Mouse (Mus musculus) embryonic facial prominence, embryonic 14.5 days (tissue): ENCODE measurements around the gene Zfp260. TPM values are rescaled to one million over a fixed set of nuclear protein-coding genes. Genes with fewer than 3 reads are reported as not detected.
"Not testable (repeated sequence)": the region's sequence is repeated elsewhere in the genome, so short reads cannot be mapped to it uniquely, and the experiment has no call there.

Experiments
- ATAC-seq: fragments of 200-750 bp; cut with Nextera tagmentation; 2 replicates; pipeline ENCODE4 v1.8.0; 2017; ENCODE audit warnings: low read depth, moderate number of reproducible peaks, moderate TSS enrichment
- DNase-seq: peaks from one replicate; pipeline ENCODE4 v3.0.0-alpha.2; 2015; ENCODE audit warnings: low spot score
- H3K27ac ChIP-seq: fragments of 300-500 bp; sonication (generic); replicated peaks from 2 replicates; pipeline ENCODE4 v1.5.1; 2014; ENCODE audit warnings: low read depth, mild to moderate bottlenecking, low read length, moderate library complexity
- H3K27me3 ChIP-seq: fragments of 300-500 bp; sonication (generic); replicated peaks from 2 replicates; pipeline ENCODE4 v1.6.1; 2014; ENCODE audit warnings: low read length; ENCODE audit not compliant: control insufficient read depth, insufficient read depth
- H3K36me3 ChIP-seq: fragments of 300-500 bp; sonication (generic); 2 replicates; pipeline ENCODE4 v1.6.1; 2014; ENCODE audit warnings: low read length, mixed read lengths; ENCODE audit not compliant: control insufficient read depth, insufficient read depth
- H3K4me1 ChIP-seq: fragments of 300-500 bp; sonication (generic); 2 replicates; pipeline ENCODE4 v1.6.1; 2014; ENCODE audit warnings: antibody characterized with exemption, low read length; ENCODE audit not compliant: control insufficient read depth, insufficient read depth
- H3K4me2 ChIP-seq: fragments of 300-500 bp; sonication (generic); 2 replicates; pipeline ENCODE4 v1.6.1; 2014; ENCODE audit warnings: low read depth, mild to moderate bottlenecking, low read length, moderate library complexity, mixed read lengths
- H3K4me3 ChIP-seq: fragments of 300-500 bp; sonication (generic); 2 replicates; pipeline ENCODE4 v1.5.1; 2014; ENCODE audit warnings: low read depth, mild to moderate bottlenecking, low read length
- H3K9ac ChIP-seq: fragments of 300-500 bp; sonication (generic); 2 replicates; pipeline ENCODE4 v1.6.1; 2014; ENCODE audit warnings: low read depth, mild to moderate bottlenecking, low read length, moderate library complexity, mixed read lengths
- H3K9me3 ChIP-seq: fragments of 300-500 bp; sonication (generic); 2 replicates; pipeline ENCODE4 v1.6.1; 2016; ENCODE audit warnings: low read length; ENCODE audit not compliant: control insufficient read depth
- WGBS: fragments of 180-500 bp; shearing (Covaris S2); extraction: QIAGEN DNeasy Blood & Tissue Kit; methylation state at CpG from one replicate; pipeline ENCODE4 v1.1.7; 2014; 5-methylcytosine and 5-hydroxymethylcytosine counted together
- polyA plus RNA-seq: library from polyadenylated mRNA; unstranded; fragments of >200 nt; fragmentation: Nextera tagmentation; extraction: Ambion mirVana; gene quantifications from 2 replicates; pipeline ENCODE4 v1.2.1, GENCODE M21; 2014

Gene Zfp260
- polyA plus RNA-seq, 1 experiment from 2014 or later = 136 TPM

DNA sequence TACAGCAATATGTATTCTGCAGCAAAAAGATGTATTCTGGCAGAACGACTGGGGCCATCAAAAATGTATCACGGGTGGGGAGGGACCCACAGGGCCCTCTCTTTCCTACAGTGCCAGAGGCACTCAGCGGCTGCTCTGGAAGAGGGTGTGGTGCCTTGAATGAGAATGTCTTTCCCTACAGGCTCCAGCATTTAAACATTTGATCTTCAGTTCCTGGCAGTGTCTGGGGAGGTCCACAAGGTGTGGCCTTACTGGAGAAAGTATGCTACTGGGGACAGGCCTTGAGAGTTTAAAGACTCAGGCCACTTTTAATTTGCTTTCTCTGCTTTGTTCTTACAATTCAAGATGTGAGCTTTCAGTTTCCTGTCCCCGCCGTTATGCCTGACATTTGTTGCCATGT is 21.5 kb downstream of the Zfp260 start:
- Histone ChIP-seq H3K4me3 (no peak overlapping the region), H3K4me1 (no peaks in the 10 kb centered on the region), H3K9me3 (peaks cover 21% of the 10 kb centered on the region; the same call in 1 of the 2 replicates), H3K36me3 (no peaks in the 10 kb centered on the region), H3K4me2 (no peak overlapping the region), H3K27me3 (no peaks in the 10 kb centered on the region), H3K27ac (no peak overlapping the region), H3K9ac (no peak overlapping the region)
- DNase-seq (no peak), ATAC-seq (no peak)
- WGBS = 95% methylated on average over 5 of the region's 5 CpGs

DNA sequence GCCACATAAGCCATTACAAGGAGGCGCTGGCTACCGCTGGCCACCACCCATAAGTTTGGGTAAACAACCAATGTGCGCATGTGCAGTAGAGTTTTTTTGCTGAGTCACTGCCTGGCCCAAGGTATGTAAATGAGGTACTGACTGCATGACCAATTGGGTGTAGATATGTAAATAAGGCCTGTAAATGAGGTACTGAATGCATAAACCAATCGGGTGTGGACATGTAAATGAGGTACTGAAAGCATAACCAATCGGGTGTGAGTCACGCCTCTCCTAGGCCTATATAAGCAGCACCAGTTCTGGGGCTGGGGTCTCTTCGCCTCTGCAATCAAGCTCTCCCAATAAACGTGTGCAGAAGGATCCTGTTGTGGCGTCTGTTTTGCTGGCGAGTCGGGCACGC is 23.4 kb downstream of the Zfp260 start:
- 94% methylated on average over 12 of the region's 12 CpGs for WGBS
- H3K27ac ChIP-seq, H3K9ac ChIP-seq, ATAC-seq, H3K4me2 ChIP-seq, H3K36me3 ChIP-seq, DNase-seq, H3K27me3 ChIP-seq, H3K4me3 ChIP-seq, H3K4me1 ChIP-seq: not testable (repeated sequence)
- H3K9me3 ChIP-seq = peaks cover 21% of the 10 kb centered on the region; the same call in 1 of the 2 replicates

DNA sequence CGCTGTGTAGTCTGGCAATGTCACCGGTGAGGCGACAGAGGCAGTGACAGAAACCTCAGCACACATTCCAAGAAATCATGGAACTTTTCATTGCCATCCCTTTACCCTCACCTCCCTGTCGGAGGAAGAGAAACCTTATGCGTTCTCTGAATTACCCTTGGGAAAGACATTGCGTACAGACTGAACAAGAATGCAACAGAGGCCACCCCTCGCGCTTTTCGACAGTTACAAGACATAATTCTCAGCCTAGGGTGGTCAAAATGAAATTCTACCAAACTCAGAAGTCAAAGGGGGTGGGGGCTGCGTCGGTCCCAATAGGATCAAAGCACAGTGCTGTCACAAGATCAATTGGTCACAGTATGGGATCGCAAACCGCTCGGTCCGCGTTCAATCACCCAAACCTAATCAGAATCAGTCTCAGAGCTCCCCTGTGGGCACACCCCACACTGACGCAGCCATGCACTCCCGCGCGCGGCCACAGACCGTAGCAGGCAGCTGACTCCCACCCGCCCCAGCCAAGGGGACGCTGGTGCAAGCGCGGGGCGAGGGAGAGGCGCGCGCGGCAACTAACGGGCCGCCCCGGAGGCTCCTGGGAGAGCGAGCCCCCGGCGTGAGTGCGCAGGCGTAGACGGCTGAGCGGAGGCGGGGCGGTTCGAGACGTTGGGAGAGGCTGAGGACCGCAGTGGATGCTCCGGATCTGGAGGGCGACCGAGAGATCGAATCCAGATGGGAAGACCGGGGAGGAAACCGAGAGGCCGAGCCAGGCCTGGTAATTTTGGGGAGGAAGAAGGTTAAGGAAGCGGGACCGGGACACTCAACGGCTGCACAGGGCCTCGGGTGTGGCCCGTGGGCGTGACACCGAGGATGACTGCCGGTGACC is 27.0 kb downstream of the Zfp260 start, which contains the start of gene Zfp382:
Zfp382 (plus strand) TSS at position 635 of the 880 bp plus-strand sequence.
- WGBS = under 1% methylated on average over 46 of the region's 61 CpGs
- Histone ChIP-seq H3K9ac (peak within 1 kb of the TSS; percentile 85), H3K27me3 (no peaks in the 10 kb centered on the region), H3K36me3 (peaks cover 15% of the 10 kb centered on the region), H3K4me3 (peak within 1 kb of the TSS; percentile 59), H3K9me3 (no peaks in the 10 kb centered on the region), H3K27ac (peak within 1 kb of the TSS; percentile 85), H3K4me1 (0 out of 2 replicates have a peak, but pooled peaks cover 7% of the 10 kb centered on the region), H3K4me2 (peak within 1 kb of the TSS; percentile 90)
- peak; percentile 96 for ATAC-seq
- peak; percentile 95 for DNase-seq

DNA sequence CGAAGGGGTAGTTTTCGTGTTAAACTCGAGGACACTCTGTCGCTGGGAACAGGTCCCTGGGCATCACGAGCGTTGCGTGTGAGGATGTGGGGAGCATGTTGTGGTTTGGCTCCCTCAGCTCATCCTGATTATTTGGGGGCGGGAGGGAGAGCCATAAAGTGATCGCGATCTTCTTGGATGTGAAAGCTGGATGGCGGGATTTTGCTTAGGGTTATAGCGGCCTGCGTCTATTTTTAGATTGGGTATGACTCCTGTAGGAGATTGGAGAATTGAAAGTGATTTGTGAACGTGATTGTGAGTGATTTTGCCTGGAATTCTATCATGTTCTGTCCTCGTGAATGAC is 27.6 kb downstream of the Zfp260 start:
- DNase-seq = peak; percentile 38
- Histone ChIP-seq H3K36me3 (peaks cover 21% of the 10 kb centered on the region), H3K27ac (peak overlapping the region; percentile 85), H3K4me3 (peak overlapping the region; percentile 59), H3K9me3 (no peaks in the 10 kb centered on the region), H3K4me1 (0 out of 2 replicates have a peak, but pooled peaks cover 7% of the 10 kb centered on the region), H3K27me3 (no peaks in the 10 kb centered on the region), H3K9ac (peak overlapping the region; percentile 85), H3K4me2 (peak overlapping the region; percentile 90)
- WGBS = 3% methylated on average over 15 of the region's 15 CpGs
- no peak; the same call in none of the 2 replicates for ATAC-seq

DNA sequence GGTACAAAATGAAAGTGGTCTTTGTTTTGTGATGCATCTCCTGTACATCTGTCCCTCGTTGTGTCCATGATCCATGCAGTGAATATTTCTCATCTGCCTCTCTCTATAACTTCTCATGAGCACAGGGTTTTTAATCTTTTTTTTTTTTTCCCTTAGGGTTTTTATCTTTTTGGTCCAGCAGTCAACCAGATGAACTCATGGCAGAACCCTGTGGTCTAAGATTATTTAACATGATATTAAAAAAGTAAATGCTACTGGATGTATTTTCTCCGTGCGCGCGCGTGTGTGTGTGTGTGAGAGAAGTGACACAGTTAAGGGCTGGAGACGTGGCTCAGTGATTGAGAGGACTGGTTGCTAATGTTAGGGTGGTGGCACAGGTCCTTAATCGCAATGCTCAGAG is 35.3 kb downstream of the Zfp260 start:
- H3K4me2 ChIP-seq = no peak overlapping the region
- no peak overlapping the region for H3K9ac ChIP-seq
- no peaks in the 10 kb centered on the region for H3K27me3 ChIP-seq
- H3K27ac ChIP-seq = no peak overlapping the region
- ATAC-seq (no peak), DNase-seq (no peak)
- peaks cover 90% of the 10 kb centered on the region for H3K36me3 ChIP-seq
- H3K4me3 ChIP-seq = no peak overlapping the region
- no peaks in the 10 kb centered on the region for H3K4me1 ChIP-seq
- peaks cover 8% of the 10 kb centered on the region; the same call in 1 of the 2 replicates for H3K9me3 ChIP-seq
- 94% methylated on average over 8 of the region's 8 CpGs for WGBS

DNA sequence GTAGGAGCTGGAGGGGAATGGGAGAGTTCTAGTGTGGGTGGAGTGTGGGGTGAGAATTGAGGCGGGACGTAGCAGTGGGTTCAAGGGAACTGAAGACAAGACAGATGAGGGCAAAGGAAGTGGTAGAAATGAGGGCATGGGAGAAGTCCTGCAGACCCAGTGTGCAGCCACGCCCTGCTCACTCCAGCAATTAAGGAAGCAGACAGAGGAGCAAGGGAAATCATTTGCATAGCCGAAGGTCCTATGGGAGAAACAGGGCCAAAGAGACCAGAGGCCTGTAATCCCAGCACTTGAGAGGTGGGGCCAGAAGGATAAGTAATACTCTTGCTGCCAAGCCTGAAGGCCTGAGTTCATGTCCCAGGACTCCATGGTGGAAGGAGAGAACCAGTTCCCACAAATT is 37.8 kb downstream of the Zfp260 start:
- Histone ChIP-seq H3K4me3 (no peak overlapping the region), H3K27ac (no peak overlapping the region), H3K4me2 (no peak overlapping the region), H3K36me3 (peaks cover 88% of the 10 kb centered on the region), H3K9me3 (peaks cover 8% of the 10 kb centered on the region; the same call in 1 of the 2 replicates), H3K9ac (no peak overlapping the region), H3K4me1 (no peaks in the 10 kb centered on the region), H3K27me3 (no peaks in the 10 kb centered on the region)
- 90% methylated on average over 4 of the region's 4 CpGs for WGBS
- no peak for DNase-seq
- ATAC-seq = no peak

DNA sequence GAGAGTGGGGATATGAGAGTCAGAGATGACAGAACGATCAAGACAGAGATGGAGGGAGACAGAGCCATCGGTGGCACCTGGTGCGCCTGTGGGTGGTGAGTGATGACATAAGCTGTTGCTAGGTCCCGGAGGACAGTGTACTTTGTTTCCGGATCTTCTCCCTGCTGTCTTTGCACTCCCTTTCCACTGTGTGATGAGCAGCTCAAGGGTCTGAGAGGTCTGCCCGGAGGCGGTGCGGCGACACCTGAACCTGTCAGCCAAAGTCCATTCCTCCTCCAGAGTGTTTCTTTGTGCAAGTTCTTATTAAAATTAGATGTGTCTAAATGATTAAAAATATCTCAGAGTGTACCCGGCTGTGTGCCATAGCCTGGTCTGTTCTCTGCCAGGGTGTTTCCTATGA is 42.2 kb downstream of the Zfp260 start:
- Histone ChIP-seq H3K4me3 (no peak overlapping the region), H3K27ac (no peak overlapping the region), H3K9me3 (peaks cover 8% of the 10 kb centered on the region; the same call in 1 of the 2 replicates), H3K4me2 (no peak overlapping the region), H3K27me3 (no peaks in the 10 kb centered on the region), H3K36me3 (peaks cover 75% of the 10 kb centered on the region), H3K4me1 (no peaks in the 10 kb centered on the region), H3K9ac (no peak overlapping the region)
- ATAC-seq = no peak
- no peak for DNase-seq
- WGBS = 87% methylated on average over 10 of the region's 10 CpGs

DNA sequence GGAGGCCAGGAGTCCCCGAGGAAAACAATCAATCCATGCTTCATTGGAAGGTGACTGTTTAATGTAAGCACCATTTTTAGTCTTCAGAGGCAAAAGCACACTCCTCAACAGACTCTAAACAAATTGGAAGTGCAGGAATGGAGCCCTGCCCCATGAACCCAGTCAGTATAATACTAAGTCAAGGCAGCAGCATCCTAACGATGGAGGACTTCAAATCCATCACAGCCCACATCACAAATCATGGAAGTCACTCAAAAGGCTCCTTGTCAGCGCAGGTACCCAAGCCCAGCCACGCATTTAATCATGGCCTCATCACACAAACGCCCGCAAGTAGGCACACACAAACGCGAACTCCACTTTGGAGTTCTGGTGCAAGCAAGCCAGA is 48.6 kb downstream of the Zfp260 start:
- Histone ChIP-seq H3K4me3 (peak overlapping the region; percentile 54), H3K4me1 (peaks cover 3% of the 10 kb centered on the region; the same call in 1 of the 2 replicates), H3K27ac (peak overlapping the region; percentile 86), H3K36me3 (peaks cover 35% of the 10 kb centered on the region), H3K27me3 (no peaks in the 10 kb centered on the region), H3K9ac (peak overlapping the region; percentile 70), H3K9me3 (peaks cover 25% of the 10 kb centered on the region), H3K4me2 (peak overlapping the region; percentile 62)
- DNase-seq = no peak
- WGBS = 12% methylated on average over 8 of the region's 8 CpGs
- peak; percentile 4; the same call in 1 of the 2 replicates for ATAC-seq
